In the genomic region with DNA sequence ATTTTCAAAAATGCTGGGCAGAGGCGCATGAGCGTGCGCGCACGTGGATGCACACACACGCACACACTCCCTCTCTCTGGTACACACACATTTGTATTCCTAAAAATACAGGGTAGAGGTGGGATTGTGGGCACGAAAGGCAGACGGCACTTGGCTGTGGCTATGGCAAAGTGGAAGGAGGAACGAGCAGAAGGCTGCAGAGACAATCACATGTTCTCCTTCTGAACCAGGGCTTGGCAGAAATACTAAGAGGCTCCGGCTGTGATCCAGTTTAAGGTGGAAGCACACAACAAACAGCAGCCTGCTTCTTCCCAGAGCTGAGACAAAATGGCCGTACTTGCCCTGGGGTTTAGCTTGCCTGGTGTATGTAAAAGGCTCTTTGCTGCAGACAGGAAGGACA, we compare ENCODE assay signal across 23 mouse cellular contexts. TPM values are rescaled to one million over a fixed set of nuclear protein-coding genes. Genes with fewer than 3 reads are reported as not detected.
DNase-seq lines count a peak whose midpoint lies in the region; TF ChIP-seq lines count a peak whose summit lies in the region.
"Had no signal": no experiment of that assay in that cellular context is flagged by ENCODE, and none has a peak within 500 bp of the region (broad histone marks: within the 10 kb centered on the region; RNA-seq: fewer than 3 reads in every experiment).

No protein-coding gene starts in this region.

- H3K27ac ChIP-seq in cerebellum, adult 2 months (ENCODE audit: insufficient read depth, low read length) = no peak overlapping the region
- peak overlapping the region; percentile 77 for H3K27ac ChIP-seq in layer of hippocampus, adult 2 months
- H3K27ac ChIP-seq: forebrain, embryonic 12.5 days; hindbrain, embryonic 15.5 days; limb, embryonic 15.5 days; midbrain, embryonic 12.5 days had no signal

- no peak for TF ChIP-seq POLR2A in cerebellum, adult 2 months (IDR thresholded peaks at IDR 0.05; ENCODE audit: borderline replicate concordance, insufficient read depth, low read length)

- WGBS in cerebellum, adult 2 months = 58% methylated on average over 11 of the region's 11 CpGs

- DNase-seq in cerebellum, adult 11 months = peak; percentile 9
- DNase-seq in cerebellum, adult 2 months = no peak
- DNase-seq in layer of hippocampus, adult 2 months (ENCODE audit: low spot score in 2 of 2) = peak; percentile 34 to 53
- DNase-seq in layer of hippocampus, adult 9-10 months (ENCODE audit: low spot score) = no peak
- DNase-seq in frontal cortex, postnatal 14 days (ENCODE audit: low spot score in 2 of 2) = peak; percentile 23 to 33
- peak; percentile 68 for DNase-seq in right cerebral cortex, postnatal 25 days
- DNase-seq in gastrocnemius, postnatal 25 days = no peak
- no peak for DNase-seq in Muller cell, postnatal 12 days (ENCODE audit: inconsistent ontology term)
- DNase-seq: adrenal gland, postnatal 14 days; cerebellum, adult 18-20 months; heart, adult 11 months; heart, postnatal 36 days; kidney, postnatal 36 days had no signal

- TF ChIP-seq CTCF in cerebellum, adult 2 months (IDR thresholded peaks at IDR 0.05; ENCODE audit: borderline replicate concordance, insufficient read depth, low read depth, low read length) = no peak
- no peak for TF ChIP-seq CTCF in layer of hippocampus, adult 2 months (conservative IDR thresholded peaks at IDR 0.05)

- peaks cover 21% of the 10 kb centered on the region for H3K4me1 ChIP-seq in cerebellum, adult 2 months (ENCODE audit: control insufficient read depth, insufficient read depth, low read length)

- no peaks in the 10 kb centered on the region for H3K27me3 ChIP-seq in cerebellum, adult 2 months (ENCODE audit: control insufficient read depth, insufficient read depth, low read length)
- H3K27me3 ChIP-seq: forebrain, embryonic 12.5 days; hindbrain, embryonic 15.5 days; limb, embryonic 15.5 days; midbrain, embryonic 12.5 days; Patski had no signal

- H3K4me3 ChIP-seq in cerebellum, adult 2 months (replicated peaks; ENCODE audit: insufficient read depth, low read depth, low read length) = no peak overlapping the region
- no peak overlapping the region for H3K4me3 ChIP-seq in layer of hippocampus, adult 2 months
- H3K4me3 ChIP-seq: forebrain, embryonic 12.5 days; hindbrain, embryonic 15.5 days; limb, embryonic 15.5 days; midbrain, embryonic 12.5 days had no signal

RNA-seq across cellular contexts. Expression of a gene that starts 34.1 kb away (rescaled TPM):
- 1.2 and 1.3 TPM in 2 replicates for polyA plus RNA-seq in cerebellum, adult 2 months (2012; rRNA removed)
- under 1 TPM; 0.59 to 0.61 TPM for total RNA-seq in layer of hippocampus, adult 2 months (2021)
- under 1 TPM in 1 of 2 experiments, not detected in 1; 0.26 TPM for total RNA-seq in gastrocnemius, postnatal 25 days (2021)
- total RNA-seq: adrenal gland, postnatal 14 days; gastrocnemius, adult 18-20 months; heart, postnatal 36 days; megakaryocyte progenitor cell, adult 5-6 weeks; monocyte, adult 5-6 weeks had no signal
- polyA plus RNA-seq: embryonic facial prominence, embryonic 11.5 days; neural tube, embryonic 11.5 days; Patski had no signal

RNA-seq across cellular contexts. Expression of a gene that starts 57.6 kb away (rescaled TPM):
- 152 and 156 TPM in 2 replicates for polyA plus RNA-seq in cerebellum, adult 2 months (2012; rRNA removed)
- total RNA-seq in layer of hippocampus, adult 2 months (2021) = 100 to 1,000 TPM; 192 to 197 TPM
- total RNA-seq in gastrocnemius, postnatal 25 days (2021) = 100 to 1,000 TPM; 125 to 149 TPM

Comparison
In these comparisons a context has a peak if more than half of its experiments do, and no peak if none do; other contexts are left out.
1. DNase-seq: peak in cerebellum, adult 11 months (single experiment), layer of hippocampus, adult 2 months (2 of 2), frontal cortex, postnatal 14 days (2 of 2) and right cerebral cortex, postnatal 25 days (single experiment); none in cerebellum, adult 2 months (0 of 2), layer of hippocampus, adult 9-10 months (single experiment), gastrocnemius, postnatal 25 days (single experiment) and Muller cell, postnatal 12 days (single experiment).